Mouse (Mus musculus) ES-Bruce4 (cell line): ENCODE measurements around the gene Gm4737. TPM values are rescaled to one million over a fixed set of nuclear protein-coding genes. Genes with fewer than 3 reads are reported as not detected.

Experiments
- H3K27ac ChIP-seq: 2 replicates; pipeline ENCODE4 v1.5.1; 2012; ENCODE audit warnings: low read length, inconsistent platforms; ENCODE audit not compliant: insufficient read depth
- H3K27me3 ChIP-seq: 2 replicates; pipeline ENCODE4 v1.6.1; 2012; ENCODE audit warnings: mild to moderate bottlenecking, low read length, inconsistent platforms; ENCODE audit not compliant: control insufficient read depth, poor library complexity, insufficient read depth, severe bottlenecking
- H3K36me3 ChIP-seq: 2 replicates; pipeline ENCODE4 v1.6.1; 2012; ENCODE audit warnings: inconsistent platforms, mild to moderate bottlenecking, low read length, moderate library complexity; ENCODE audit not compliant: control insufficient read depth, poor library complexity, insufficient read depth, severe bottlenecking
- H3K4me1 ChIP-seq: one replicate; pipeline ENCODE4 v1.8.1; 2011; ENCODE audit warnings: low read length; ENCODE audit not compliant: control insufficient read depth, insufficient read depth
- H3K4me3 ChIP-seq: 2 replicates; pipeline ENCODE4 v1.5.1; 2011; ENCODE audit warnings: low read depth, mild to moderate bottlenecking, low read length
- H3K9ac ChIP-seq: 2 replicates; pipeline ENCODE4 v1.6.1; 2012; ENCODE audit warnings: low read depth, mild to moderate bottlenecking, inconsistent platforms; ENCODE audit not compliant: poor library complexity, severe bottlenecking
- H3K9me3 ChIP-seq: replicated peaks from 2 replicates; pipeline ENCODE4 v1.6.1; 2012; ENCODE audit warnings: mild to moderate bottlenecking, low read length, inconsistent platforms; ENCODE audit not compliant: control insufficient read depth, poor library complexity, insufficient read depth, severe bottlenecking
- CTCF ChIP-seq: IDR thresholded peaks from one replicate; pipeline ENCODE4 v1.8.1; 2011; ENCODE audit warnings: low read depth, low read length
- EP300 ChIP-seq: IDR thresholded peaks from 2 replicates; pipeline ENCODE4 v1.6.1; 2011; ENCODE audit warnings: low read depth, low read length; ENCODE audit not compliant: insufficient read depth
- POLR2A ChIP-seq: IDR thresholded peaks from one replicate; pipeline ENCODE4 v1.8.1; 2011; ENCODE audit warnings: low read length; ENCODE audit not compliant: insufficient read depth
- polyA plus RNA-seq: library from polyadenylated mRNA; stranded (reverse); fragments of >200 nt; gene quantifications from 2 replicates; pipeline ENCODE4 v1.2.4, GENCODE M21; 2011; ENCODE audit warnings: low read depth; ENCODE audit not compliant: missing spikeins, insufficient read depth, insufficient read length

Gene Gm4737
- polyA plus RNA-seq, 1 experiment, result 152 TPM

DNA sequence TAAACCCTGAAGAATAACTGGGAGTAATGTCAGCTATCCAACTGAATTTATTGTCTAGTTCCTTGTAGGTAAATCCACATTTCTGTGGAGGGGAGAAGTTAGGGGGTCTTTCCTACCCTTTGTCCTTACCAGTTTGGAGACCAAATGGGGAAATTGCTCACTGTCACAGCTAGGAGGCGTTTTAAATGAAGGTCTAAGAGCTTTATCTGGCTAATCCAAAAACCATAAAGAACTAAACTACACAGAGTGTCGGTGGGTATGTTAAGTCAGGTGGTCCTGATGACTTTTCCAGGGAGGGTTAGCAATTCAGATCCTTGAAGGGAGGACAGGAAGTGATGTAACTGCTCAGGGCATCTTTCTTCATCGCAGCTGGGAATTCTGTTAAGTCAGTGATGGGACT, 34.3 kb downstream of the Gm4737 start:
- no peaks in the 10 kb centered on the region for H3K27me3 ChIP-seq
- no peak overlapping the region for H3K4me3 ChIP-seq
- no peak for TF ChIP-seq CTCF
- no peak for TF ChIP-seq POLR2A
- no peak for TF ChIP-seq EP300
- H3K36me3 ChIP-seq, result no peaks in the 10 kb centered on the region
- no peak overlapping the region for H3K9ac ChIP-seq
- H3K4me1 ChIP-seq, result no peaks in the 10 kb centered on the region
- no peak overlapping the region for H3K27ac ChIP-seq
- H3K9me3 ChIP-seq, result no peaks in the 10 kb centered on the region

GRCm38 (mm10) chr16:46120020-46120419, 34.9 kb downstream of the Gm4737 start, which contains the start of gene Cd96:
Gene Cd96 (minus strand): TSS chr16:46120251.
- H3K4me3 ChIP-seq, result no peak within 1 kb of the TSS
- no peaks in the 10 kb centered on the region for H3K27me3 ChIP-seq
- H3K27ac ChIP-seq, result no peak within 1 kb of the TSS
- H3K9me3 ChIP-seq, result no peaks in the 10 kb centered on the region
- H3K9ac ChIP-seq, result no peak within 1 kb of the TSS
- no peaks in the 10 kb centered on the region for H3K36me3 ChIP-seq
- H3K4me1 ChIP-seq, result no peaks in the 10 kb centered on the region
- TF ChIP-seq POLR2A, result no peak
- no peak for TF ChIP-seq EP300
- no peak for TF ChIP-seq CTCF

DNA sequence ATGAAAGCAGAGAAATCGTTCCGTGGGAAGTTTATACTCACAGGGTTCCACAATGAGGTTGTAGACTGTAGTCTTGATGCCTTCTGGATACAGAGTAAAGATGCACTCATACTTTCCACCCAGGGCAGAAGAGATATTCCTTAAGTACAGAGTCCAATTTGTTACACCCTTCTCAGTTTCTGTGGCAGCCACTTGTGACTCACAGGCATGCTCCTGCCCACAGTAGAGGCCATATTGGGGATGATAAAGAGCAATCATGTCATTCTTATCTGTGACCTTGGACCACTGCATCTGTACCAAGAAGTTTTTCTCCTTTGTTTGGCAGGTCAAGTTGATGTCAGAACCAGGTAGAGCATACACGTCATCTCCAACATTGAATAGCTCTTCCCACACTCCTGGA, 37.2 kb downstream of the Gm4737 start:
- no peak overlapping the region for H3K4me3 ChIP-seq
- H3K27ac ChIP-seq, result no peak overlapping the region
- H3K27me3 ChIP-seq, result no peaks in the 10 kb centered on the region
- H3K4me1 ChIP-seq, result no peaks in the 10 kb centered on the region
- H3K9me3 ChIP-seq, result no peaks in the 10 kb centered on the region
- no peak overlapping the region for H3K9ac ChIP-seq
- no peaks in the 10 kb centered on the region for H3K36me3 ChIP-seq
- TF ChIP-seq EP300 (no peak), CTCF (no peak), POLR2A (no peak)

GRCm38 (mm10) chr16:46114727-46115126, 40.1 kb downstream of the Gm4737 start:
- Histone ChIP-seq H3K27ac (no peak overlapping the region), H3K36me3 (no peaks in the 10 kb centered on the region), H3K27me3 (no peaks in the 10 kb centered on the region), H3K4me3 (no peak overlapping the region), H3K9me3 (no peaks in the 10 kb centered on the region), H3K9ac (no peak overlapping the region), H3K4me1 (no peaks in the 10 kb centered on the region)
- TF ChIP-seq CTCF (no peak), POLR2A (no peak), EP300 (no peak)

DNA sequence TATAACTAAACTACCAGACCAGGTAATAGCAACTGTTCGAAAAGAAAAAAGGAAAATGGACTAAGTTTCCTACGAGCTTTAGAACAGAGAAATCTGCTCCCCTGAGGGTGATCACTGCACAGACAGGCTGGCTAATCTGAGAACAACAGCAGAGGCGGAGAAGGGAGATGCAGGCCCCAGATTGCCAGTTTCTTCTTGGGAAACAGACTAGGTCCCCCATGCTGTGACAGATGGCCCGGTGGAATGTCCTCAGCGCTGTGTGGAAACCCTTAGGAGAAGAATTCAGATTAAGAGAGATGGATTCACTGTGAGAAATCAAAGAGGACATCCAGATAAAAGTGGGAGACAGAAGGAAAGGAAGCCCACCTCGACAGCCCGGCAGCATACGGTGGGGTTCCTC, 45.3 kb downstream of the Gm4737 start:
- Histone ChIP-seq H3K27me3 (no peaks in the 10 kb centered on the region), H3K27ac (no peak overlapping the region), H3K36me3 (no peaks in the 10 kb centered on the region), H3K4me1 (no peaks in the 10 kb centered on the region), H3K9me3 (no peaks in the 10 kb centered on the region), H3K9ac (no peak overlapping the region), H3K4me3 (no peak overlapping the region)
- TF ChIP-seq EP300 (no peak), CTCF (no peak), POLR2A (no peak)

DNA sequence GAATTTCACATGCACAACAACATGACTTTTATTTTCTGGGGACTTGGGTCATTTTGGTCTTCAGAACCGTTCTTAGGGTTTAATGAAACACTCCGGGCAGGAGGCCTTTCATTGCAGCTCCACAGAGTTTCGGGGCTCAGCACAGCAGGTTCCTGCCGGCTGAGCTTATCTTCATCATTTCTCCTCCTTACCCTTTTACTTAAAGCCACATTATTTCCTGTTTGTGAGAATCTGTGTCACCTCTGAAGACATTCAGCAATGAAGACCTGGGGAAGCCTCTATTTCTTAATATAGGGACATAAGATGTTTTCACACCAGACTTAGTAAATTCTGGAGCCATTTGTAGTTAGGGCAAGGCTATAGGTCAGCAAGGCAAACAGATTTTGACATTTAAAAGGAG, 47.4 kb downstream of the Gm4737 start:
- TF ChIP-seq POLR2A (no peak), CTCF (no peak), EP300 (no peak)
- Histone ChIP-seq H3K4me3 (no peak overlapping the region), H3K4me1 (no peaks in the 10 kb centered on the region), H3K27ac (no peak overlapping the region), H3K9ac (no peak overlapping the region), H3K27me3 (no peaks in the 10 kb centered on the region), H3K36me3 (no peaks in the 10 kb centered on the region), H3K9me3 (no peaks in the 10 kb centered on the region)
